ENCODE assay signal across 28 mouse cellular contexts in the genomic region with DNA sequence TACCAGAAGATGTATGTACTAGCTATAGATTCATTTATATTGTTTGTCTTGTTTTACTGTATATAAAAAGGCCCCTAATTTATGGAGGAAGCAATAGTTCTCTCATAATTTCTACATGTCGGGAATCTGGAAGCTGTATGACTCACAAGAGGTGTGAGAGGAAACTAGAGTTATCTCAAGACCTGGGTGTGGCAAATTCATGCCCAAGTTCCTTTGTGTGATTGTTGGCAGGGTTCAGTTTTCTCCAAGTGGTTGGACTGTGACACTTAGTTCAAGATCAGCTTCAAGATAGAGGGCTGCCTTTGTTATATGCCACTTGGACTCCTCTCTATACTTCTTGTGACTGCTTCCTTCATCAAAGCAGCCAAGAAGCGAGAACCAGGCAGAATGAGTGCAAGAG.
DNase-seq lines count a peak whose midpoint lies in the region; ATAC-seq and TF ChIP-seq lines count a peak whose summit lies in the region.
"Had no signal": no experiment of that assay in that cellular context is flagged by ENCODE, and none has a peak within 500 bp of the region (broad histone marks: within the 10 kb centered on the region; RNA-seq: fewer than 3 reads in every experiment).

No protein-coding gene starts in this region.

- no peaks in the 10 kb centered on the region for H3K36me3 ChIP-seq in lung, postnatal 0 days (ENCODE audit: insufficient read depth, low read length)
- H3K36me3 ChIP-seq in intestine, embryonic 16.5 days (ENCODE audit: control insufficient read depth, insufficient read depth, low read length) = no peaks in the 10 kb centered on the region
- H3K36me3 ChIP-seq in stomach, postnatal 0 days (ENCODE audit: control insufficient read depth, insufficient read depth, low read length) = no peaks in the 10 kb centered on the region
- H3K36me3 ChIP-seq: embryonic facial prominence, embryonic 10.5 days; embryonic facial prominence, embryonic 13.5 days; forebrain, embryonic 12.5 days; forebrain, embryonic 15.5 days; heart, embryonic 12.5 days; heart, embryonic 15.5 days had no signal

- H3K9me3 ChIP-seq in lung, postnatal 0 days (ENCODE audit: low read length) = no peaks in the 10 kb centered on the region
- H3K9me3 ChIP-seq in intestine, embryonic 16.5 days (ENCODE audit: control insufficient read depth, low read length) = no peaks in the 10 kb centered on the region
- H3K9me3 ChIP-seq in stomach, postnatal 0 days (ENCODE audit: control insufficient read depth, low read length) = no peaks in the 10 kb centered on the region
- H3K9me3 ChIP-seq: embryonic facial prominence, embryonic 10.5 days; embryonic facial prominence, embryonic 13.5 days; forebrain, embryonic 12.5 days; forebrain, embryonic 15.5 days; heart, embryonic 12.5 days; heart, embryonic 15.5 days had no signal

- H3K27me3 ChIP-seq in lung, postnatal 0 days (replicated peaks; ENCODE audit: insufficient read depth, low read length) = no peaks in the 10 kb centered on the region
- H3K27me3 ChIP-seq in intestine, embryonic 16.5 days (replicated peaks; ENCODE audit: control insufficient read depth, insufficient read depth, low read length) = no peaks in the 10 kb centered on the region
- H3K27me3 ChIP-seq in stomach, postnatal 0 days (ENCODE audit: control insufficient read depth, insufficient read depth, low read length) = no peaks in the 10 kb centered on the region
- H3K27me3 ChIP-seq: embryonic facial prominence, embryonic 13.5 days; forebrain, embryonic 12.5 days; forebrain, embryonic 15.5 days; heart, embryonic 12.5 days; heart, embryonic 15.5 days had no signal

- 35% methylated on average over 2 of the region's 2 CpGs for WGBS in lung, postnatal 0 days
- WGBS in intestine, embryonic 16.5 days = 57% methylated on average over 2 of the region's 2 CpGs
- WGBS in stomach, postnatal 0 days = 39% methylated on average over 2 of the region's 2 CpGs

- H3K4me2 ChIP-seq in lung, postnatal 0 days (replicated peaks; ENCODE audit: low read depth, low read length) = no peak overlapping the region
- no peak overlapping the region for H3K4me2 ChIP-seq in intestine, embryonic 16.5 days (ENCODE audit: low read depth, low read length)
- no peak overlapping the region for H3K4me2 ChIP-seq in stomach, postnatal 0 days (replicated peaks; ENCODE audit: low read depth)
- H3K4me2 ChIP-seq: embryonic facial prominence, embryonic 13.5 days; forebrain, embryonic 12.5 days; forebrain, embryonic 15.5 days; heart, embryonic 12.5 days; heart, embryonic 15.5 days; hindbrain, embryonic 14.5 days had no signal

- no peak overlapping the region for H3K9ac ChIP-seq in lung, postnatal 0 days (replicated peaks; ENCODE audit: low read depth)
- no peak overlapping the region for H3K9ac ChIP-seq in intestine, embryonic 16.5 days (ENCODE audit: low read depth, low read length)
- H3K9ac ChIP-seq in stomach, postnatal 0 days (ENCODE audit: low read length) = no peak overlapping the region
- H3K9ac ChIP-seq: embryonic facial prominence, embryonic 13.5 days; forebrain, embryonic 12.5 days; forebrain, embryonic 15.5 days; heart, embryonic 12.5 days; heart, embryonic 15.5 days; hindbrain, embryonic 14.5 days had no signal

- no peaks in the 10 kb centered on the region for H3K4me1 ChIP-seq in lung, postnatal 0 days (ENCODE audit: insufficient read depth, low read depth, low read length)
- H3K4me1 ChIP-seq in intestine, embryonic 16.5 days (ENCODE audit: control insufficient read depth, insufficient read depth, low read length) = no peaks in the 10 kb centered on the region
- H3K4me1 ChIP-seq in stomach, postnatal 0 days (replicated peaks; ENCODE audit: control insufficient read depth, insufficient read depth) = no peaks in the 10 kb centered on the region
- H3K4me1 ChIP-seq: embryonic facial prominence, embryonic 10.5 days; forebrain, embryonic 12.5 days; forebrain, embryonic 15.5 days; heart, embryonic 12.5 days; heart, embryonic 15.5 days had no signal

- H3K27ac ChIP-seq in lung, postnatal 0 days (ENCODE audit: low read length) = no peak overlapping the region
- no peak overlapping the region for H3K27ac ChIP-seq in intestine, embryonic 16.5 days (ENCODE audit: low read length)
- H3K27ac ChIP-seq in stomach, postnatal 0 days (replicated peaks) = no peak overlapping the region
- H3K27ac ChIP-seq: embryonic facial prominence, embryonic 10.5 days; embryonic facial prominence, embryonic 13.5 days; forebrain, embryonic 12.5 days; forebrain, embryonic 15.5 days; heart, embryonic 15.5 days; hindbrain, embryonic 14.5 days had no signal

- H3K4me3 ChIP-seq in lung, postnatal 0 days (ENCODE audit: low read depth, low read length) = no peak overlapping the region
- no peak overlapping the region for H3K4me3 ChIP-seq in intestine, embryonic 16.5 days (ENCODE audit: low read length)
- H3K4me3 ChIP-seq in stomach, postnatal 0 days (ENCODE audit: low read depth, low read length) = no peak overlapping the region
- H3K4me3 ChIP-seq: embryonic facial prominence, embryonic 10.5 days; embryonic facial prominence, embryonic 13.5 days; erythroblast, embryonic 14.5 days; forebrain, embryonic 12.5 days; forebrain, embryonic 15.5 days; heart, embryonic 12.5 days; heart, embryonic 15.5 days had no signal

- DNase-seq in lung, postnatal 0 days (ENCODE audit: low spot score) = peak; percentile 57
- no peak for DNase-seq in lung, postnatal 4 days
- peak; percentile 18 for DNase-seq in 3T3-L1 (ENCODE audit: low read depth, low spot score)
- no peak for DNase-seq in stomach, postnatal 0 days (ENCODE audit: low spot score)
- no peak for DNase-seq in layer of hippocampus, adult 18-20 months (ENCODE audit: low spot score in 2 of 2)
- DNase-seq in spleen, postnatal 10 days (ENCODE audit: low spot score in 2 of 2) = no peak
- DNase-seq: adrenal gland, adult 8-10 months; adrenal gland, postnatal 25 days; cerebellum, adult 11-12 months; cerebellum, adult 8-10 months; cerebellum, postnatal 10 days; cerebellum, postnatal 36 days; embryo, embryonic 11 days; gastrocnemius, postnatal 25 days; heart, adult 18-20 months; heart, postnatal 10 days; heart, postnatal 36 days had no signal

- no peak for TF ChIP-seq CTCF in lung, postnatal 0 days (IDR thresholded peaks at IDR 0.05)
- no peak for TF ChIP-seq CTCF in stomach, postnatal 0 days (IDR thresholded peaks at IDR 0.05; ENCODE audit: low read depth)

- peak; percentile 49; the same call in 1 of the 2 replicates for ATAC-seq in lung, postnatal 0 days
- peak; percentile 33; the same call in 1 of the 2 replicates for ATAC-seq in intestine, embryonic 16.5 days
- ATAC-seq in stomach, postnatal 0 days (ENCODE audit: low FRiP score, low TSS enrichment) = peak; percentile 69
- ATAC-seq: activated CD4-positive, CD25-positive, alpha-beta regulatory T cell, adult 4 months; CD4-positive, CD25-positive, alpha-beta regulatory T cell, adult 4 months; forebrain, embryonic 15.5 days had no signal

- peak; percentile 70 for TF ChIP-seq EP300 in lung, postnatal 0 days (IDR thresholded peaks at IDR 0.05)
- no peak for TF ChIP-seq EP300 in stomach, postnatal 0 days (optimal IDR thresholded peaks at IDR 0.05)

Comparison
In these comparisons a context has a peak if more than half of its experiments do, and no peak if none do; other contexts are left out.
1. DNase-seq: peak in lung, postnatal 0 days (single experiment) and 3T3-L1 (single experiment); none in lung, postnatal 4 days (0 of 2), stomach, postnatal 0 days (single experiment), layer of hippocampus, adult 18-20 months (0 of 2) and spleen, postnatal 10 days (0 of 2).
2. Peak in every context shown above with its lines, with median percentiles within 50 percentile points of each other: ATAC-seq.